ENCODE assay signal across 8 mouse cellular contexts in the genomic region with DNA sequence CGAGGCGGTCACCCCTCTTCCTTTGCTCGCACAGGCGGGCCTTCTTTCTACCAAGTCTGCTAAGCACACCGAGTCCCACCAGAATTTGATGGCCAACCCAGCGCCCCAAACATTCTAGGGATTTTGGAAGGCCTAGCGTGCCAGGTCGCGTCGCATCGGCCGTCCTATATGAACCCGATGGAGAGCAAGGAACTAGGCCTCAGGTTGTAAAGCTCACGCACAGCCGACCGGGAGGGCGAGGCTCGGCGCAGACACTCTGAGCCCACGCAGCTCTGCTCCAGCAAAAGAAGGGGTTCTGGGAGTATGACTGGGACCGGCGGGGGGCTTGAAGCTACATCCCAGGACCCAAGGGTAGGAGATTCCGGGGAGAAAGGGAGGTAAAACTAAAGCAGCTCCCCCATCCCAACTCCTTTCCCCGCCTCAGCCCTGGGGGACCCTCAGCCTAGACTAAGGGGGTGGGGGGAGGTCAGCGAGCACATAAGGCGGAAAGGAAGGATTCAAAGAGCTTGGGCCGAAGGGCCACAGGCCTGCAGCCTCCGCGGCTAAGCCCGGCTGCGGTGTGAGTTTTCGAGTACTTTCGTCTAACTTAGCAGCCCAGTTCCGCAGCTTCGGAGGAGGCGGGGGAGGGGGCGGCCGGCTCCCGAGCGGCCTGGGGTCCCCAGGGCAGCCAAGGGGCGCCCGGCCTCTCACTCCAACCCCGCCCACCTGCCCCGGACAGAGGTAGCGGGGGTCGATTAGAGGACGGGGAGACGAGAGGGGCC. TPM values are rescaled to one million over a fixed set of nuclear protein-coding genes. Genes with fewer than 3 reads are reported as not detected.
A peak's percentile ranks its signal among the peaks of the same experiment; 100 is the strongest.
DNase-seq lines count a peak whose midpoint lies in the region; ATAC-seq lines count a peak whose summit lies in the region.

No protein-coding gene starts in this region.

- WGBS in intestine, embryonic 14.5 days = 3% methylated on average over 46 of the region's 48 CpGs
- 1% methylated on average over 48 of the region's 48 CpGs for WGBS in midbrain, embryonic 12.5 days

- no peaks in the 10 kb centered on the region for H3K36me3 ChIP-seq in intestine, embryonic 14.5 days (ENCODE audit: control insufficient read depth, insufficient read depth, low read length)
- H3K36me3 ChIP-seq in midbrain, embryonic 12.5 days = peaks cover 13% of the 10 kb centered on the region

- peak overlapping the region; percentile 65 for H3K4me2 ChIP-seq in intestine, embryonic 14.5 days (ENCODE audit: low read length)
- peak overlapping the region; percentile 83 for H3K4me2 ChIP-seq in midbrain, embryonic 12.5 days (replicated peaks)

- H3K4me1 ChIP-seq in intestine, embryonic 14.5 days (replicated peaks; ENCODE audit: control insufficient read depth, insufficient read depth, low read length) = peaks cover 13% of the 10 kb centered on the region
- H3K4me1 ChIP-seq in midbrain, embryonic 12.5 days = peaks cover 58% of the 10 kb centered on the region

- 0 out of 2 replicates have a peak, but pooled peaks have one; percentile 2 for ATAC-seq in intestine, embryonic 14.5 days (replicated peaks; ENCODE audit: low FRiP score, low TSS enrichment, low read depth)
- no peak for ATAC-seq in midbrain, embryonic 12.5 days (ENCODE audit: low FRiP score, low read depth)
- ATAC-seq in activated CD4-positive, CD25-positive, alpha-beta regulatory T cell, adult 4 months = no peak
- no peak for ATAC-seq in megakaryocyte-erythroid progenitor cell, adult 5-6 weeks (replicated peaks; ENCODE audit: low FRiP score, low TSS enrichment, poor library complexity, severe bottlenecking)

- no peak overlapping the region for H3K9ac ChIP-seq in intestine, embryonic 14.5 days (ENCODE audit: low read length)
- H3K9ac ChIP-seq in midbrain, embryonic 12.5 days (replicated peaks) = peak overlapping the region; percentile 93

- H3K9me3 ChIP-seq in intestine, embryonic 14.5 days (ENCODE audit: control insufficient read depth, low read length) = no peaks in the 10 kb centered on the region
- H3K9me3 ChIP-seq in midbrain, embryonic 12.5 days = no peaks in the 10 kb centered on the region

- H3K27ac ChIP-seq in intestine, embryonic 14.5 days (ENCODE audit: low read depth) = no peak overlapping the region
- H3K27ac ChIP-seq in midbrain, embryonic 12.5 days (replicated peaks) = peak overlapping the region; percentile 96

- DNase-seq in adrenal gland, postnatal 14 days = peak; percentile 22
- DNase-seq in adrenal gland, adult 18-20 months (ENCODE audit: low spot score in 2 of 2) = no peak
- DNase-seq in right cerebral cortex, postnatal 4 days = peak; percentile 17
- no peak for DNase-seq in right cerebral cortex, adult 2 months (ENCODE audit: low spot score in 2 of 2)
- DNase-seq in intestine, embryonic 14.5 days (ENCODE audit: low spot score) = peak; percentile 77

- H3K4me3 ChIP-seq in intestine, embryonic 14.5 days (ENCODE audit: low read depth, low read length) = peak overlapping the region; percentile 36
- H3K4me3 ChIP-seq in midbrain, embryonic 12.5 days = peak overlapping the region; percentile 79

- H3K27me3 ChIP-seq in intestine, embryonic 14.5 days (replicated peaks; ENCODE audit: control insufficient read depth, insufficient read depth, low read length) = peaks cover 97% of the 10 kb centered on the region
- peaks cover 64% of the 10 kb centered on the region for H3K27me3 ChIP-seq in midbrain, embryonic 12.5 days

RNA-seq across cellular contexts. Expression of gene Otx1, which starts 2.2 kb away (rescaled TPM):
- total RNA-seq in adrenal gland, postnatal 14 days (2021) = not detected in 2 replicates
- not detected for total RNA-seq in adrenal gland, adult 18-20 months (2021)
- polyA plus RNA-seq in intestine, embryonic 14.5 days (2014; fragmentation: Nextera tagmentation; extraction: Ambion mirVana) = not detected in 2 replicates
- 26.8 and 42.7 TPM in 2 replicates for polyA plus RNA-seq in midbrain, embryonic 12.5 days (2016; fragmentation: Nextera tagmentation; extraction: Ambion mirVana)
- under 1 TPM in 1 of 2 experiments, not detected in 1; 0.27 TPM for polyA plus RNA-seq in activated CD4-positive, CD25-positive, alpha-beta regulatory T cell, adult 4 months (2017; shearing (Covaris generic))
- total RNA-seq in megakaryocyte-erythroid progenitor cell, adult 5-6 weeks (2014; fragmentation: Nextera tagmentation) = not detected in 2 replicates
- total RNA-seq in megakaryocyte-erythroid progenitor cell, adult 5-6 weeks (2017) = not detected in 2 replicates

Comparison
In these comparisons a context has a peak if more than half of its experiments do, and no peak if none do; other contexts are left out.
1. DNase-seq: peak in adrenal gland, postnatal 14 days (single experiment), right cerebral cortex, postnatal 4 days (single experiment) and intestine, embryonic 14.5 days (single experiment); none in adrenal gland, adult 18-20 months (0 of 2) and right cerebral cortex, adult 2 months (0 of 2).